Mouse (Mus musculus): ENCODE measurements at regions not wholly inside any gene's neighbourhood (a gene's known extent, or its start where the extent isn't known, plus 50 kb on each side); places are given as distances from the start of the nearest gene placed in this dataset.
"Not testable (repeated sequence)": the region's sequence is repeated elsewhere in the genome, so short reads cannot be mapped to it uniquely, and the experiment has no call there.

DNA sequence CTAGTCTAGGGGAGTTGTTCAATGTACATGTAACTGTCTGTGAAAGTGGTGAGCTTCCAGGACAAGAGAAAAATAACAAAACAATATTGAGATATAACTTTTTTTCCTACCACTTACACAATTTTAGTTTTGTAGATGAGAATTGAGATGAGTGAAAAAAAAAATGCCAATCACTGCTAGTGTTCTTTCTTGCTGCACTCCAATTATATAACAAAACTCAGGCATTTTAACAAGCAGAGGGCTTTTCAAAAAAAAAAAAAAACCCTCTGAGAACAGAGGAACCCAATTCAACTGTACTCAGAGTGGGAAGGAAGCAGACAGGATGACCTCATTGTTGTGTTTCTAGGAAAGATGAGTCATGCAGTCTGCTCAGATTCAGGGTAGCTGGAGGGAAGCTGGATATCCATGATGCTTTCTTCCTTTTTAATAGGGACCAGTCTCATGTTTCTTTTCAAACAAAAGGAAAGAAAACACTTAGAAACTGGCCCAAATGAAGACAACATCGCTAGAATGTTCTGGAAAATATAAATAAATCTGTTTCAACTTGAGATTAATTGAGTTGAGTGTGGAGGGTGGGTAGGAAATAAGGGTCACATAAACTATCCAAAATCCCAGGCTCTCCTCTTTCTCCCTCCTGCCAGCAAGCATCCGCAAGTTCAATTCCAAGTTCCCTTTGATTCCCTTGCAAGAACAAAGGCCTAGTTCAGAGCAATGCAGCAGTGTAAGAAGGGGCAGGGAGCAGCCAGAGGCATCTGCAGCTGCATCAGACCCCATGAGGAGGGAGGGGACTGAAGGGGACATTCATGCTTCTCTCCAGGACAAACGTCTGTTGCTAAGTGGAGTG, 250.6 kb downstream of the Trib2 start:
- DNase-seq (ENCODE audit: low read depth, low spot score): no peak

DNA sequence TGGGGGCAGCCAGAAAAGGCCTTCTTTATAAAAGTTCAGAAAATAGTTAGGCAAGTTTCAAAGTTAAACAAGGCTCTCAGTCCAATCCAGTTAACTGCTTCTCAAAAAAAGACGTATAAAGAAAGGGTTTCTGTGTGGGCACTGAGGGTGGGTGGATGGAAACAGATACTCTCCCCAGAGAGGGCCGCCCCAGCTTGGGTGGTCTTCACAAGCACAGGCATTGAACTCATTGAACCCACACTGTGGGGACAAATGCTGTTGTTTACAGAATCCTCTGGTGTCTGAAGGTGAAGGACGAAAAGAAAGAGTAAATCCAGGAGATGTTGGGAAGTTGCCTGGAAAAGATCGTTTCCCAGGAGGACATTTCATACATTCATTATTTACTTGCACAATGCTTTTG, 253.9 kb downstream of the Trib2 start:
- no peak for DNase-seq (ENCODE audit: low read depth, low spot score)

DNA sequence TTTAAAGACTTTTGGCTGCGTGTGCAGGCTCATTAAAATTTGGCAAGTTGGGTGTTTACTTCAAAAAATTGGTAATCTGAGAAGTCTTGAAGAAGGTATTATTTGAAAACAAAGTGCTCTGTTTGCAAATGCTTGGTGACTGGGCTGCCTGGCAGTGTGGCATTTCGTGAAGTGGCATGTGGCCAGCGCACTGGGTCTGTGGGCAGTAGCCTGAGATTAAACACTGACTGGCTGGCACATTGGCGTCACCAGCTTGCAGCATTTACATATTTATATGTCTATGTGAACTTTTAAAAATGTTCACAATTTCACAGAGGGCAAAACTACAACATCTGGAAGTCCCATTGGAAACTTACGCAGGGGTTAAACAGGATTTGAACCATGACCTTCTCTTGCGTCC, 261.3 kb downstream of the Trib2 start:
- no peak for DNase-seq (ENCODE audit: low read depth, low spot score)

DNA sequence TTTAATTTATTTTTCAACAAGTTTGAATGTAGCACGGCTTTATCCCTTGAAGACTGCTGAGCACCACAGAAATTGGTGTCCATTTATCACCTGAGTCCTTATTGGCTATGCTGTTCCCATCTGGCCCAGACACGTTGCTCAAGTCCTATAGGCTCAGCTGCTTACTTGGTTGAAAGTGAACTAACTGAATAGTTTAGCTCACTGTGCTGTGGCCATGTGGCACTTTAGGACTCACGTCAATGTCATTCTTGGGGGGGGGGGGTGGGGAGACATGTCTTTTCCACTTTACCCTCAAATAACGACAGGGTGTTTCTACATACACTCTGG, 263.1 kb downstream of the Trib2 start:
- DNase-seq (ENCODE audit: low read depth, low spot score): no peak

DNA sequence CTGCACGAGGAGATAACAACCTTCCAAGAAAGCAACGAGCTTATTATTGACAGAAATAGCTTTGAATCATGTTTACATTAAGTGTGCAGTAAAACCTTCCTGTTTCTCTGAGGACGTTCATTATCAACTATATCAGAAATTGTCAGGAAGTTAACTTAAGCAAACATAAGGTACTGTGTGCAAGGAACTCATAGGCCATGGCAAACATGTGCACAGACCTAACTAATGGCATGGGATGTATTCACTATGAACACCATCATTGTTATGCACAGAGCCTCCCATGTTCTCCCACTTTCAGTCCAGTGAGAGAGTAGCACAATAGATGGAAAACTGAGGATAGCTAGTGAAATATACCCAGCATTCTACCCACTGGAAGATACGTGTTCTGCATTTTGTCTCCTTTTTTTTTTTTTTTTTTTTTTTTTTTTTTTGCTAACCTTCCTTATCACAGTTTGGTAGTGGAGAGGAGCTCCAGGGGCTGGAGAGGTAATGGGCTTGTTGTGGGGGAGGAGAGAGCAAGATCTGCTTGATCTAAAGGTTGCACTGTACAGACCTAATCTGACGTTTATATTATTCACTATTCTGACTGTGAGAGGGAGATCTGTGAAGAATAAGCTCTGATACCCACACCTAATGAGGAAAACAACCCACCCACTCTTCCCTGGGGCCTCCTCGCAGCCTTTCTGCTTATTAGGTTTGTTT, 263.6 kb downstream of the Trib2 start:
- DNase-seq (ENCODE audit: low read depth, low spot score): no peak

DNA sequence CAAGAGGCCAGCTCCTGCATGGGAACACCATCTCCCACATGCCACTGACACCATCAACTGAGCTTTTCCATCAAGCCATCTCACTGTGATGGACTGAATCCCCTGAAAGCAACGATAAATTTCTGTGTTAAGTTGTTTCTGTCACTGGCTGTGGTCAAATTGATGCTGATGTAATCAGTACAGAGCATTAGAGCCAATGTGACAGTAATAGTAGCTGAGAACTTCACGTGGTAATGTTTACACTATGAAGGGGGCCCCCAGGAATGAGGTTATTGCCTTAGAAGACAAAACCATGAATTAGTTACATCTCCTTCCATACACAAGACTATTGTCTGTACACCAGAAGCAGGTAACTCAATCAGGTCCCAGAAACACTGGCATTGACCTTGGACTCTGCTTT, 264.5 kb downstream of the Trib2 start:
- no peak for DNase-seq (ENCODE audit: low read depth, low spot score)

DNA sequence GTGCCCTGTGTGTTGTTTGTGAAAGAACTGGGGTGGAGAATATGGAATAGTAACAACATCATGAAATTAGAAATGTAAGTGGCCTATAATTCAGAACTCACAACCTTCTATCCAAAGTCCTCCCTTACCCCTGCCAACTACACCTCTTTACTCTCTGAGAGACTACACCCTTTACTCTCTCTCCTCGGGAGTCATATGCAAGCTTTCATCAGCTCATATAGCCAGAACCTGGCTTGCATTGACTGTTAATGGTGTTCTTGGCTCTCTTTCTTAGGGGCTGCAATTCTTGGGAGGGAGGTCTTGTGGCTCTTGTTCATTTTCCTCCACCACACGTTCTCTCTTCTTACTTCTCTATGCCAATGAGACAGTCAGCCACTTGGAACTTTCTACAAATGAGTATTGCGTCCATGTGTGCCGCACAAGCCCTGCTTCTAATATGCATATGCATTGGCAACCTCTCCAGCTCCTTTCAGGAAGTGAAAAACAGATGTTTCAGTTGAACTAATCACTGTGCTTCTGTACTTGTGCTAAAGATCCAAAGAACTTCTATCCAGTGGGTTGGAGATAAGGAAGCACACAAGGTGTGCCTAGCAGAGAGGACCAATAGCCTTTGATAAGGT, 265.3 kb downstream of the Trib2 start:
- DNase-seq (ENCODE audit: low read depth, low spot score): no peak

DNA sequence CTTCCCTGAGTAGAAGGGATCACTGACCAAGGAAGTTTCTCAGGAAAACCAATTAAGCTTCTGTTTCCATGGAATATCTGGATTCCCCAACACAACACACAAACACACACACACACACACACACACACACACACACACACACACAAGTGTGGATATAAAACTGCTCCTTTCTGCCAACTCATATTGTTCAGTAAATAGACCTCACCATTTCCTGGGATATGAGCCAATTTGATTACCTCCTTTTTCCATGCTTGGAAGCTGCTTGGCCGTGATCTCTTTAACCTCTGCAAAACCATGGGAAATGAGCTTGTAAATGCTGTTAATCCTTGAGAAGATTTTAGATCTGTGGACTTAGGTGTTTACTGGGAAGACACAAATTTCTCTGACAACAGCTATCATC, 272.4 kb downstream of the Trib2 start:
- no peak for DNase-seq (ENCODE audit: low read depth, low spot score)

DNA sequence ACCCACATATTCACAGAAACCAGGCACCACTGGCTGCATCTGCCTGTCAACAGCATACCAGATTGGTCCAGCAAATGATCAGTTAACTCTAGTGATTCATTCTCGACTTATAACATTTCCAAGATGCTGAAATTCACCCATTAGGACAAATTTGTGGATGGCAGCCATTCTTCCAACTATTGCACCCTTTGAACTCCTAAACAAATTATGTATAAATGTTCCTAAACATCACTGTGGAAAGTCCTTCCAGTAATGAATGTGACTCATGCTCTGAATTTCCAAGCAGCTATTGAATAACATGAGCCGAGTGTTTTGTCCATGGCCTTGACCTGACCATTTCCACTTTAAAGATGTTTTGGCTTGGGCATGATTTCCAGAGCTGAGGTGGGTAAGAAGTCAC, 274.2 kb downstream of the Trib2 start:
- no peak for DNase-seq (ENCODE audit: low read depth, low spot score)

DNA sequence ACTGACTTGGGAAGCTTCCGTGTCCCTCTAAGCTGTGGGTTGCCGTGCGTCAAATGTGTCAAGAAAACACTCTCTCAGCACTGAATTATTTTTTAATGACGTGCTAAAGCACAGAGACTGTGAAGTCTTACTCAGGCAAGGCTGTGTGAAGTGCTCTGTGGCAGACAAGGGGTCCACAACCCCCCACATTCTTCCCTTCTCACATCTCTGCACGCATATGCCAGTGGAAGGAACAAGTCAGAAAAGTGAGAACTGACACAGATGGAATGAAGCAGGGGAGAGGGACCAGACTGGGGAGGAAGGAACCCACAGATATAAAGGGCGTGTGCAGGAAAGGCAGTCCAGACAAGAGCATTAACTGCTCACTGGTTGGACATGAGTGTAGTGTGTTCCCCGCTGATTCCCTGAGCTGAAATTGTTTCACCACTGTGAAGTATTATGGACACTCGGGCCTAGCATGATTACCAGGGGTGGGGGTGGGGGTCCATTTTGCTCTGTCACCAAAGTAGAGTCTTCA, 279.8 kb downstream of the Trib2 start:
- DNase-seq (ENCODE audit: low read depth, low spot score): no peak

DNA sequence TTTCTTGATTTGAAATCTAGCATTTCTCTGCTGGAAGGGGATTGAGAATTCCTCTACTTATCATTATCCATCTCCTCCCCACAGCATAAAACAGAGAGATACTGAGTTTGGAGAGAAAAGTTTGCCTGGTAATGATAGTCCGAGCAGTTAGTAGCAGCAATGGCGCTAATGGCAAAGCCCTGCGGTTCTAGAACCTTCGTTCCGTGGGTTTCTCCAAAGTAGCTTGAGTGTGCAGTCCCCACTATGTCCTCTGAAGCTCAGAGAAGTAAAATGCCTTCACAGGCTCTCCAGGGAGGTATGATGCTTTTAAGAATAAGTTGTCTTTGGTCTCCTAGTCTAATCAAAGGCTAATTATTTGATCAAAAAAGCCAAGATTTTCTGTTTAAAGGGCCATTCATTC, 280.5 kb downstream of the Trib2 start:
- DNase-seq (ENCODE audit: low read depth, low spot score): no peak

DNA sequence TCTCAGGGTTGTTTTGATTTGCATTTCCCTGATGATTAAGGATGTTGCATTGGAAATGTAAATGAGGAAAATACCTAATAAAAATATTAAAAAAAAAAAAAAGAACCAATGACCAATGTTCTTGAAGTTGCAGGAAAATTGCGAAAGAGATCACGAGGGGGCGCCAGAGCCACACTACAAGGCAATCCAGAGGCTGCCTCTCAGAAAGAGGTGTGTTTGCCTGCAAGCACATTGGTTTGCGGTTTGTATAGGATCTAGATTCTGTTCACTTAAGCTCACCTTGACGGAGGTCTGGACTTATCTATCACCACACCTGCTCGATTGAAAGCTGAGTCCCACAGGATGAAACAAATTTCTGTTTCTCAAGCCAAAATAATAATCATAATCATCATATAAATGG, 280.9 kb downstream of the Trib2 start:
- peak; percentile 55 for DNase-seq (ENCODE audit: low read depth, low spot score)

DNA sequence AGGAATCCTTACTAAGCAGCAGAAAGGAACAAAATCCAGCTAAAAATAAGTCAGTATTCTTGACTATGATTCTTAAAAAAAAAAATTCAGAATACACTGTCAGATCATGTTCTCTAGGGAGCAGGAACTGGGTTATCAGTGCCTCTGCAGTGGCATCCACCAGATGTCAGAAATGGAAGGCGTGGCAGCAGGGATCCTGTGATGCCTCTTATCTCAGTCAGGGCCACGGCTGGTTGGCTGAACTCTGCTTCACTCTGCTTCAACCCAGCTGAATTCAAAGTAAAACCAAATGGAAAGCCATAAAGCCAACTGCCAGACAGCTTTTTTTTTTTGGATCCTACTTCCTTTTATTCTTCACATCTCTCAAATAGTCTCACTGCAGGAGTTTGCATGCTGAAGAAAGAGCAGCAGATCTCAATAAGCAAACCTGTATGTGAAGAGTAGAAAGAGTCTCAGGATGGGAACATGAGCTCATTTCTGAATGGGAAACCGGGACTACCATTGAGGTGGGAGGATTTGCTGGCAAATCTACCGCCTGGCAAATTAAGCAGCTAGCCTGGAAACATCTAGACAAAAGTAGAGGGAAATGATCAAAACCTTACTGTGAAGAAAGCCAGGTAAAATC, 295.8 kb downstream of the Trib2 start:
- DNase-seq (ENCODE audit: low read depth, low spot score): no peak

DNA sequence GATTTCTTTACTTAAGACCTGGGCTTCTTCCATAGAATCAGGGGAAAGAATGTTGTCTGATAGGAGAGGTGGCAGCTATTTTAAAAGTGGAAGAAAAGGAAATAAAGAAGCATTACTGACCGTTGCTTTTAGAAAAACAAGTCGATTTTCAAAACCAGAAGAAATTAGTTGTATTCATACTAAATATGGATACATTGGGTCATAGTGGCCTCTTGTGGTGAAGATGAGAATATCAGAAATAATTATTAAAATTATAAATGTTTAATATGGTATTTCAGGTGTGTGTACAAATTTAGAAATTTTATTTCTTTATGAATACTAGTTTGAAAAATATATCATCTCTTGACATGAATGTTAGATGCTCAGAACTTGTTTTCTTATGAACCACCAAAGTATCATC, 304.7 kb downstream of the Trib2 start:
- no peak for DNase-seq (ENCODE audit: low read depth, low spot score)

DNA sequence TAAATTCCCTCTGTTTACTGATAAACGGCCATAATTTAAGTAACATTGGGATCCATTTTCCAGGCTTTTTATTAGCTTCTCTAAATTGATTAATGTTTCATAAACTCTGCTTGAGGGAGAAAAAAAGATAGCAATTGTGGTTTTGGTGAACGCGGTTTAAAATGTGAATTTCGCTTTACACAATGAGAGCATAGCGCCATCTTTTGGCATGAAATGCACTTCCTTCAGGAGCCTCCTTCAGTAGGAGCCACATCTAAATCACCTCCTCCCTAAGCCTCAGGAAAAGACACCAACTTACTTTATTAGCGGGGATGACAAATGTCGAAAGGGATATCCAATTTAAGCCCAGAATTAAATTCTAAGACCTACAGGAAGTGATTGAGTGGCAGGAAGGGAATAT, 309.1 kb downstream of the Trib2 start:
- DNase-seq (ENCODE audit: low read depth, low spot score): peak; percentile 18

DNA sequence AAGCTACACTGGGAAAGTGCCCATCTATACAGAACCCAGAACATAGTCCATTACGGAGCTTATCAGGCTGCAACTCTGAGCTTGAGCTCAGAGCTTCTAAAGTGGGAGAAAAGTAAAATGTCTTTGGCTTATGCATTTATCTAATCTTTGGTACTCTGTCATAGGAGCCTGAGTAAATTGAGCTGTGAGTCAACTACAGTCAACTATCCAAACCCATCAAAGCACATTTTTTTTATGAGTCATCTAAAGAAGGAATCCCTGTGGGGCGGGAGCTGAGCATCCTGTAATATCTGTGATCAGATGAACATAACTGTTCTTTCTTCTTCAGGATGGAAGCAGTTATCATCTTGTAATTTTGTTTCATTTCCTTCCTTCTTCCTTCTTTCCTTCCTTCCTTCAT, 323.1 kb downstream of the Trib2 start:
- no peak for DNase-seq (ENCODE audit: low read depth, low spot score)

DNA sequence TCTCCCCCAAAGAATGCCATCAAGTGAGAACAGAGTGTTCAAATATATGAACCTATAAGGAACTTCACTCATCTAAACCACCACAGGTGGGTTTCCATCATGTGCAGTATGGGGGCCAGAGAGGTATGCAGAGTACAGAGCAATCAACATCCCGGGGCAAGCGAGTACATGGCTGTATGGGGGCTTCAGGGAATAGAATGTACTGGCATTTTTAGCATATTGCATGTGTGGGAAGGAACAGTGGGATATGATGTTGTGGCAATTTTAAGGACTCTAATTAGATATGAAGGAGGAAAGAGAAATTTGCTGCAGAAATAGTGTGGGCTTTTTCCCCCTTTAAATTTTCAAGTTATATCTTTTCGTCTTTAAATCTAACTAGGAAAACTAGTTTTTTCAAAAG, 344.0 kb downstream of the Trib2 start:
- no peak for DNase-seq (ENCODE audit: low read depth, low spot score)

DNA sequence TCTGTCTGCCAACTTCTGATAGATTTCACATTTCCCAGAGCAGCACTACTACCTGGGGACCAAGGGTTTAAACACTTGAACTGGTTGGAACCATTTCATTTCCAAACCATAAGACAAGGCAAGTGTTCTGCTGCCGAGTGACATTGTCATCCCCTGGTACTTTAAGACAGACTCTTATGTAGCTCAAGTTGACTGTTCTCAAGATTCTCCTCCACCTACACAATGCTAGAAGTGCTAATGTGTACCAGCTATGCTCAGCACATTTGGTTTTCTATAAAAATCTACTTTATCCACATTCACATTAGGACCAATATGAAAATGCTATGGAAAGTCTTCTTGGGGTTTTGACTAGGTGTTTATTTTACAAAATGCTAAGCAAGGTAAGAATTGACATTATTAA, 357.3 kb downstream of the Trib2 start:
- DNase-seq (ENCODE audit: low read depth, low spot score): no peak

DNA sequence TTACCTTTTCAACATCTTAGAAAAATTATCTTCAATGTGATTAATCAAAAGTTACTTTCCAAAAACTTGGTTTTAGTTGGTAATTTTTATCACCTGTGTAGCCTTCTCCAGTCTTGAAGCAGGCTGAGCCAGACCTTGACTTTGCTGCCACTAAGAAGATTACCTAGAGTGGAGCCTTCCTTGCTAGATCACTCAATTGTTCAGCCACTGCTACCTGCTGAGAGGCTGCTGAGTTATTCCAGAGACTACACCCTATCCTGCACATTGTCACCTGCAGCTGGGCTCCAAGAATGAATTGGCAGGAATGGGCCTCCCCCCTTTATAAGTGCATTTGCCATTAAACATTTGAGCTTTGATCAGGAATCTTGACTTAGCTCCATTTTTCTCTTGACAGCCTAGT, 360.4 kb downstream of the Trib2 start:
- DNase-seq (ENCODE audit: low read depth, low spot score): not testable (repeated sequence)

DNA sequence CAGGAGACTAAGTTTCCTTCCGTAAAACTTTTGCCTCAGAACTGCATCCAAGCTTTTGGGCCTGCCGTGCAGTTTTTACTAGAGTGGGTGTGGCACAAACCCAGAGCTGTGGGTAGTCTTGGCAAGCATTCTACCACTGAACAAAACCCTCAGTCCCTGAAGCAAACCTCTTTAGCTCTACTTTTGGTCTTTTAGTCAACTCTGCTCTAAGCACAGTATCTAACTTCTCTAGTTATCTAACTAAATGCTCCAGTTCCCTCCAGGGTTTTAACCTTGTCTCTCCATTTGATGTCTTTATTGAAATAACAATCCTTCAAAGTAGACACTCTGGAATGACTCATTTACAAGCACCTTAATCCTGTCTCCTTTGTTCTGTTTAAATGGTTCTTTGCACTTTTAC, 361.0 kb downstream of the Trib2 start:
- no peak for DNase-seq (ENCODE audit: low read depth, low spot score)

DNA sequence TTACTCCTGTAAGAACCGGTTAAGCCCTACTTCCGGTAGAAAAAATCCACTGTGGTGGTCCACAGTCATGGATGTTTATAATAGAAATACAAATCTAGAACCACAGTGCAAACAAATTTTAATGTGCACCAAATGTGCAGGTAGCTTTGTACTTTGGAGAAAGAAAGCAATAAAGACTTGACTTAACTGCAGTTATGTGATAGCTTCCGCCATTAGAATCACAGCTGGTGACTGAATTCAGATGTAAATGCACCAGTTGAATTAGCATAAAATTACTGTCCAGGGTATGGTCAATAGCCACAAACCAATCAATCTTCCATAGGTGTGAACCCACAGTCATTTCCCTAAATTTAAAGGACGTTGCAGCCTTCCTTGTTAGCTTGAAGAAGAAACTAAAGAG, 367.2 kb downstream of the Trib2 start:
- no peak for DNase-seq (ENCODE audit: low read depth, low spot score)

DNA sequence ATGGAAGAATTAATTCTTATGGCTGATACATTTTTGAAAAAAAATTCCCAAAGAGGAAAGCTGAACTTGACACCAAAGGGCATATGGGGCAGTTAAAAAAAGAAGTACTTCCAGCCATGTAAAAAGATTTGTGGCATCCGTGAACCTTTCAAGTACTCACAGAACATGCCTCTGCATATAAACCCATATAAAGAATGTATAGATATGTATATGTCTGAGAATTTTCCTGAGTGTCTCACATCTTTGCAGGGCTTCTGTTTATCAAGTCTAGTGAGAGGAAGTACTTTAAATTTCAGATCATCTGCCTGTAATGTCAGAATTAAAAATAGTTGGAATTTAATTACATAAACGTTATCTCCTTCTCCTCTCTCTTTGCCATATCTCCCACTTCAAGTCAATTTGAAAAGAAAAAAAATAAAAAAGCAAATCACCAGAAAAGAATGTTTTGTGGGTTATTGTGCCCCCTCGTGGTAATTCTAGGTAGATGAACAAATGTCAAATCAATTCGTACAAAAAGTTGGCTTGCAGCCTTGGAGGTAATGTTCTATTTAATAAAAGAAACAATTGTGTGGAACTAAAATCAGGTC, 400.4 kb downstream of the Trib2 start:
- DNase-seq (ENCODE audit: low read depth, low spot score): peak; percentile 18

Data from retina, adult 2 months (tissue).